Mouse (Mus musculus): ENCODE results near the gene Usf3. TPM values are rescaled to one million over a fixed set of nuclear protein-coding genes. Genes with fewer than 3 reads are reported as not detected.

The Usf3 gene
- total RNA-seq (2022), result 10 to 100 TPM; 35.0 to 41.0 (median 37.8) TPM

GRCm38 (mm10) chr16:44173155-44173941 lies at the start of gene Usf3:
Usf3 (plus strand) TSS chr16:44173246.
- DNase-seq (ENCODE audit: low spot score in 2 of 2), result peak; percentile 28 to 40

GRCm38 (mm10) chr16:44123786-44124185 lies 49.3 kb upstream of the Usf3 start:
- DNase-seq (ENCODE audit: low spot score in 2 of 2), result peak in 1 of 2 experiments; percentile 43

- DNase-seq (ENCODE audit: low spot score in 2 of 2), result no peak
These were observed 48.3 kb upstream of the Usf3 start for GRCm38 (mm10) chr16:44124713-44125112.

- no peak for DNase-seq (ENCODE audit: low spot score in 2 of 2)
These were observed 47.6 kb upstream of the Usf3 start for GRCm38 (mm10) chr16:44125436-44125835.

GRCm38 (mm10) chr16:44126437-44126836 lies 46.6 kb upstream of the Usf3 start:
- no peak for DNase-seq (ENCODE audit: low spot score in 2 of 2)

GRCm38 (mm10) chr16:44132300-44132699 lies 40.7 kb upstream of the Usf3 start:
- DNase-seq (ENCODE audit: low spot score in 2 of 2), result no peak

- no peak for DNase-seq (ENCODE audit: low spot score in 2 of 2)
These were observed 39.9 kb upstream of the Usf3 start for GRCm38 (mm10) chr16:44133187-44133586.

GRCm38 (mm10) chr16:44136511-44137021 lies 36.5 kb upstream of the Usf3 start:
- no peak for DNase-seq (ENCODE audit: low spot score in 2 of 2)

- DNase-seq (ENCODE audit: low spot score in 2 of 2), result no peak
These were observed 34.6 kb upstream of the Usf3 start for GRCm38 (mm10) chr16:44138377-44138978.

- peak; percentile 83 to 92 for DNase-seq (ENCODE audit: low spot score in 2 of 2)
These were observed 34.0 kb upstream of the Usf3 start for GRCm38 (mm10) chr16:44138979-44139535.

- DNase-seq (ENCODE audit: low spot score in 2 of 2), result peak; percentile 88
These were observed 33.4 kb upstream of the Usf3 start, which contains the start of the genes Atp6v1a and Naa50 for GRCm38 (mm10) chr16:44139536-44140185. Atp6v1a (minus strand) TSS chr16:44139705. Naa50 (plus strand) TSS chr16:44139830.

- peak; percentile 47 to 65 for DNase-seq (ENCODE audit: low spot score in 2 of 2)
These were observed 32.8 kb upstream of the Usf3 start for GRCm38 (mm10) chr16:44140186-44140787.

- DNase-seq (ENCODE audit: low spot score in 2 of 2), result no peak
These were observed 31.6 kb upstream of the Usf3 start for GRCm38 (mm10) chr16:44141483-44141882.

- DNase-seq (ENCODE audit: low spot score in 2 of 2), result no peak
These were observed 23.9 kb upstream of the Usf3 start for GRCm38 (mm10) chr16:44149002-44149767.

GRCm38 (mm10) chr16:44154497-44155057 lies 18.5 kb upstream of the Usf3 start:
- no peak for DNase-seq (ENCODE audit: low spot score in 2 of 2)

- DNase-seq (ENCODE audit: low spot score in 2 of 2), result no peak
These were observed 13.7 kb upstream of the Usf3 start for GRCm38 (mm10) chr16:44159325-44159724.

GRCm38 (mm10) chr16:44163831-44164230 lies 9.2 kb upstream of the Usf3 start:
- no peak for DNase-seq (ENCODE audit: low spot score in 2 of 2)

- no peak for DNase-seq (ENCODE audit: low spot score in 2 of 2)
These were observed 7.9 kb upstream of the Usf3 start for GRCm38 (mm10) chr16:44165182-44165581.

- DNase-seq (ENCODE audit: low spot score in 2 of 2), result no peak
These were observed 4.1 kb upstream of the Usf3 start for GRCm38 (mm10) chr16:44168990-44169389.
